Mouse (Mus musculus) kidney, postnatal 0 days (tissue): Measurements from ENCODE around the gene Ntrk2. TPM values are rescaled to one million over a fixed set of nuclear protein-coding genes. Genes with fewer than 3 reads are reported as not detected.

Experiments
- ATAC-seq: fragments of 200-750 bp; cut with Nextera tagmentation; replicated peaks from 2 replicates; pipeline ENCODE4 v1.8.0; 2017; ENCODE audit warnings: low read depth, moderate number of reproducible peaks, moderate TSS enrichment, moderate library complexity; ENCODE audit not compliant: low FRiP score
- DNase-seq: peaks from one replicate; pipeline ENCODE4 v3.0.0-alpha.2; 2016; ENCODE audit warnings: low spot score
- H3K27ac ChIP-seq: fragments of 300-500 bp; sonication (generic); 2 replicates; pipeline ENCODE4 v1.5.1; 2014; ENCODE audit warnings: mild to moderate bottlenecking
- H3K27me3 ChIP-seq: fragments of 300-500 bp; sonication (generic); 2 replicates; pipeline ENCODE4 v1.6.1; 2014; ENCODE audit warnings: low read length, mixed read lengths; ENCODE audit not compliant: insufficient read depth
- H3K36me3 ChIP-seq: fragments of 300-500 bp; sonication (generic); 2 replicates; pipeline ENCODE4 v1.6.1; 2014; ENCODE audit warnings: low read length, mixed read lengths; ENCODE audit not compliant: insufficient read depth
- H3K4me1 ChIP-seq: fragments of 300-500 bp; sonication (generic); replicated peaks from 2 replicates; pipeline ENCODE4 v1.6.1; 2014; ENCODE audit warnings: antibody characterized with exemption, low read length, mixed read lengths; ENCODE audit not compliant: insufficient read depth
- H3K4me2 ChIP-seq: fragments of 300-500 bp; sonication (generic); 2 replicates; pipeline ENCODE4 v1.6.1; 2014; ENCODE audit warnings: mild to moderate bottlenecking, low read length, moderate library complexity, mixed read lengths
- H3K4me3 ChIP-seq: fragments of 300-500 bp; sonication (generic); replicated peaks from 2 replicates; pipeline ENCODE4 v1.5.1; 2014; ENCODE audit warnings: low read depth, low read length
- H3K9ac ChIP-seq: fragments of 300-500 bp; sonication (generic); 2 replicates; pipeline ENCODE4 v1.6.1; 2014; ENCODE audit warnings: low read depth, low read length
- H3K9me3 ChIP-seq: fragments of 300-500 bp; sonication (generic); replicated peaks from 2 replicates; pipeline ENCODE4 v1.6.1; 2016; ENCODE audit warnings: low read length, inconsistent platforms, mixed read lengths
- CTCF ChIP-seq: IDR thresholded peaks from 2 replicates; pipeline ENCODE4 v1.5.1; 2016; ENCODE audit warnings: antibody characterized with exemption, low read depth, mild to moderate bottlenecking, moderate library complexity
- WGBS: fragments of 180-500 bp; shearing (Covaris S2); extraction: QIAGEN DNeasy Blood & Tissue Kit; methylation state at CpG from one replicate; pipeline ENCODE4 v1.1.7; 2014; 5-methylcytosine and 5-hydroxymethylcytosine counted together
- polyA plus RNA-seq: library from polyadenylated mRNA; unstranded; fragments of >200 nt; fragmentation: Nextera tagmentation; extraction: Ambion mirVana; gene quantifications from 2 replicates; pipeline ENCODE4 v1.2.1, GENCODE M21; 2015

Ntrk2 gene
- polyA plus RNA-seq, 1 experiment from 2014 or later, result 6.0 TPM

- H3K9ac ChIP-seq, result no peak overlapping the region
- H3K27me3 ChIP-seq, result no peaks in the 10 kb centered on the region
- peak; percentile 20; the same call in 1 of the 2 replicates for TF ChIP-seq CTCF
- no peak for ATAC-seq
- WGBS, result 87% methylated on average over 5 of the region's 5 CpGs
- no peak overlapping the region for H3K4me3 ChIP-seq
- H3K36me3 ChIP-seq, result no peaks in the 10 kb centered on the region
- no peak overlapping the region for H3K27ac ChIP-seq
- no peak for DNase-seq
- H3K4me2 ChIP-seq, result no peak overlapping the region
- H3K4me1 ChIP-seq, result no peaks in the 10 kb centered on the region
- 0 out of 2 replicates have a peak, but pooled peaks cover 6% of the 10 kb centered on the region for H3K9me3 ChIP-seq
Measured at GRCm38 (mm10) chr13:59117233-59117632, 310.9 kb downstream of the Ntrk2 start.

- Histone ChIP-seq H3K27ac (no peak overlapping the region), H3K27me3 (no peaks in the 10 kb centered on the region), H3K4me2 (no peak overlapping the region), H3K4me1 (no peaks in the 10 kb centered on the region), H3K9me3 (0 out of 2 replicates have a peak, but pooled peaks cover 6% of the 10 kb centered on the region), H3K36me3 (no peaks in the 10 kb centered on the region), H3K9ac (no peak overlapping the region), H3K4me3 (no peak overlapping the region)
- peak; percentile 47 for DNase-seq
- WGBS, result 58% methylated on average over 10 of the region's 10 CpGs
- ATAC-seq, result no peak
- TF ChIP-seq CTCF, result no peak
Measured at GRCm38 (mm10) chr13:59119596-59120394, 313.4 kb downstream of the Ntrk2 start.

- no peak for TF ChIP-seq CTCF
- no peaks in the 10 kb centered on the region for H3K4me1 ChIP-seq
- no peak overlapping the region for H3K4me3 ChIP-seq
- no peaks in the 10 kb centered on the region for H3K9me3 ChIP-seq
- H3K27me3 ChIP-seq, result no peaks in the 10 kb centered on the region
- H3K27ac ChIP-seq, result no peak overlapping the region
- no peak for DNase-seq
- H3K36me3 ChIP-seq, result no peaks in the 10 kb centered on the region
- no peak overlapping the region for H3K9ac ChIP-seq
- no peak for ATAC-seq
- WGBS, result 64% methylated on average over 7 of the region's 7 CpGs
- no peak overlapping the region for H3K4me2 ChIP-seq
Measured at GRCm38 (mm10) chr13:59143141-59143744, 336.9 kb downstream of the Ntrk2 start.

GRCm38 (mm10) chr13:59144321-59144856 is 338.0 kb downstream of the Ntrk2 start:
- H3K4me3 ChIP-seq, result no peak overlapping the region
- no peaks in the 10 kb centered on the region for H3K4me1 ChIP-seq
- no peak overlapping the region for H3K9ac ChIP-seq
- no peaks in the 10 kb centered on the region for H3K27me3 ChIP-seq
- no peak for ATAC-seq
- no peak overlapping the region for H3K4me2 ChIP-seq
- peak; percentile 37 for DNase-seq
- 64% methylated on average over 11 of the region's 11 CpGs for WGBS
- no peak overlapping the region for H3K27ac ChIP-seq
- TF ChIP-seq CTCF, result no peak
- no peaks in the 10 kb centered on the region for H3K9me3 ChIP-seq
- no peaks in the 10 kb centered on the region for H3K36me3 ChIP-seq

GRCm38 (mm10) chr13:59145677-59146555 is 339.5 kb downstream of the Ntrk2 start:
- WGBS, result 60% methylated on average over 21 of the region's 21 CpGs
- H3K27ac ChIP-seq, result no peak overlapping the region
- ATAC-seq (no peak), DNase-seq (no peak)
- TF ChIP-seq CTCF, result no peak
- H3K9me3 ChIP-seq, result no peaks in the 10 kb centered on the region
- no peak overlapping the region for H3K4me2 ChIP-seq
- no peak overlapping the region for H3K4me3 ChIP-seq
- H3K27me3 ChIP-seq, result no peaks in the 10 kb centered on the region
- H3K4me1 ChIP-seq, result no peaks in the 10 kb centered on the region
- no peaks in the 10 kb centered on the region for H3K36me3 ChIP-seq
- H3K9ac ChIP-seq, result no peak overlapping the region

- no peaks in the 10 kb centered on the region for H3K4me1 ChIP-seq
- no peak for ATAC-seq
- TF ChIP-seq CTCF, result no peak
- no peak overlapping the region for H3K27ac ChIP-seq
- H3K9ac ChIP-seq, result no peak overlapping the region
- no peaks in the 10 kb centered on the region for H3K9me3 ChIP-seq
- no peak for DNase-seq
- H3K27me3 ChIP-seq, result no peaks in the 10 kb centered on the region
- no peak overlapping the region for H3K4me2 ChIP-seq
- 94% methylated on average over 7 of the region's 7 CpGs for WGBS
- no peaks in the 10 kb centered on the region for H3K36me3 ChIP-seq
- no peak overlapping the region for H3K4me3 ChIP-seq
Measured at GRCm38 (mm10) chr13:59146616-59147015, 340.2 kb downstream of the Ntrk2 start.
